Mouse (Mus musculus): ENCODE results near the gene Cdkn1c.
A peak's percentile ranks its signal among the peaks of the same experiment; 100 is the strongest.

Cdkn1c gene

DNA sequence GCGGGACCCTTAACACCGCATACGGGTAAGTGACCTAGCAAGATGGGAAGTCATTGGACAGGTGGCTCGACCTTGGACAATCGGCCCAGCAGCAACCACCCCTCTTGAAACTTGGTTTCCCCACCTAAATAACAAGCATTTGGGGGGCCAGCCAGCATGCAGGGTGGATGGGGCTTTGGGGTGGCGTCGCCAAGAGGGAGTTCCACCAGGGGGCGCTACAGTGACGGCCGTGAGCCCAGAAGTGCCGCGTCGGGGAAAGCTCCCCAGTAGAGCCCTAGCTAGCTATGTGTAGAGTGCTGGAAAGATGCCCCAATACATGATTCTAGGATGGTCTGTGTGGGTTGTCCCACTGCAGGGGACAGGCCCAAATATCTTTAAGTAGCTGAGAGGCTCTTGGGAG is 19.6 kb upstream of the Cdkn1c start:
- Histone ChIP-seq H3K9me3 (ENCODE audit: low read length) (no peaks in the 10 kb centered on the region), H3K4me3 (replicated peaks; ENCODE audit: low read length) (peak overlapping the region; percentile 53), H3K27me3 (ENCODE audit: insufficient read depth, low read length) (peaks cover 63% of the 10 kb centered on the region), H3K4me1 (replicated peaks; ENCODE audit: low read depth, low read length) (peaks cover 65% of the 10 kb centered on the region), H3K36me3 (ENCODE audit: insufficient read depth, low read length) (no peaks in the 10 kb centered on the region; the same call in 1 of the 2 replicates)
- TF ChIP-seq POU5F1 (IDR thresholded peaks at IDR 0.05; ENCODE audit: borderline replicate concordance, low read length) (no peak), CTCF (conservative IDR thresholded peaks at IDR 0.05; ENCODE audit: low read length) (peak; percentile 84)

DNA sequence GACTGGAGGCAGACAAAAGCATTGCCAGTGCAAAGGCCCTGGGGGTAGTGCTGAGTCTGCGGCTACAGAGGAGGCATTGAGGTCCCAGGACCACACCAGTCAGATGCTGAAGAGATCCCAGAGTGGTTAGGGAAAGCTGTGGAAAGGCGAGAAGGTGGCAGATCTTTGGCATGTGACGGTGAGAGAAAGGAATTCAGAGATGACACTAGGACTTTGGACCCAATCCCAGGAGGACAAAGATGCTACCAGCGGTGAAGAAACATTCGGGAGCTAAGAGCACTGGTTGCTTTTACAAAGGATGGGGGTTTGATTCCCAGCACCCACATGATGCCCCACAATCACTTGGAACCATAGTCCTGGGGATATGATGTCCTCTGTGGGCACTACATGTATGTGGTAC is 16.9 kb upstream of the Cdkn1c start:
- H3K27me3 ChIP-seq (ENCODE audit: insufficient read depth, low read length) = peaks cover 38% of the 10 kb centered on the region
- H3K9me3 ChIP-seq (ENCODE audit: low read length) = no peaks in the 10 kb centered on the region
- no peak for TF ChIP-seq NANOG (IDR thresholded peaks at IDR 0.05; ENCODE audit: borderline replicate concordance, low read length)
- no peak for TF ChIP-seq CTCF (conservative IDR thresholded peaks at IDR 0.05; ENCODE audit: low read length)
- TF ChIP-seq POU5F1 (IDR thresholded peaks at IDR 0.05; ENCODE audit: borderline replicate concordance, low read length) = no peak
- peaks cover 78% of the 10 kb centered on the region for H3K4me1 ChIP-seq (replicated peaks; ENCODE audit: low read depth, low read length)
- no peaks in the 10 kb centered on the region; the same call in 1 of the 2 replicates for H3K36me3 ChIP-seq (ENCODE audit: insufficient read depth, low read length)
- no peak overlapping the region for H3K4me3 ChIP-seq (replicated peaks; ENCODE audit: low read length)

DNA sequence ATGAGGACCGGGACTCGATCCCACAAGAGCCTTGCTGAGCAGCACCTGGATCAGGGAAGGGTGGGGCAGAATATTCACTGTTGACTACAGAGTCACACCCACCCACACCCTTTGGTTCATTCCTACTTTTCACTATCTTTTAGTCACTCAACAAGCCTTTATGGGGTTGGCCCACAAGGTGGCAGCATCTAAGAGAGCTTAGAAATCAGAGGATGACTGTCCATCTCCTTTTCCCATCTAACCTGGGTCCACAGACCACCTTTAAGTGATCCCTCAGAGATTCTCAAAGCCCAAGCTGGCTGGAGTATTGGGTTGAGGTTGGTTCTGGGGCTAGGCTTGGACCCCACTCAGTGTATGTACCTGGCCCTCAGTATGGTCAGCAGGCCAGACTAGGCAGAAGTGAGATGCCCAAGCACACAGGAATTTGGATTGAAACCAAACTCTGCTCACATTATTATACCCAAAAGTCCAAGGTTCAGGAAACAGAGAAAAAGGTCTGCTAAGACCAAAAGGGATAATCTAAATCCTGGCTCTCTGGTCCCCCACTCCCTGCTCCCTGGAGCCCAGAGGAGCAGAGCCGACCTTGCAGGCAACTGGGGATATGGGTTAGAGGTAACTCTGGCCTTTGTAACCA is 16.0 kb upstream of the Cdkn1c start:
- TF ChIP-seq POU5F1 (IDR thresholded peaks at IDR 0.05; ENCODE audit: borderline replicate concordance, low read length) (no peak), CTCF (conservative IDR thresholded peaks at IDR 0.05; ENCODE audit: low read length) (peak; percentile 35; the same call in 1 of the 2 replicates)
- H3K27me3 ChIP-seq (ENCODE audit: insufficient read depth, low read length) = peaks cover 36% of the 10 kb centered on the region
- H3K4me3 ChIP-seq (replicated peaks; ENCODE audit: low read length) = no peak overlapping the region
- H3K4me1 ChIP-seq (replicated peaks; ENCODE audit: low read depth, low read length) = peaks cover 69% of the 10 kb centered on the region
- no peaks in the 10 kb centered on the region for H3K9me3 ChIP-seq (ENCODE audit: low read length)
- H3K36me3 ChIP-seq (ENCODE audit: insufficient read depth, low read length) = no peaks in the 10 kb centered on the region; the same call in 1 of the 2 replicates

DNA sequence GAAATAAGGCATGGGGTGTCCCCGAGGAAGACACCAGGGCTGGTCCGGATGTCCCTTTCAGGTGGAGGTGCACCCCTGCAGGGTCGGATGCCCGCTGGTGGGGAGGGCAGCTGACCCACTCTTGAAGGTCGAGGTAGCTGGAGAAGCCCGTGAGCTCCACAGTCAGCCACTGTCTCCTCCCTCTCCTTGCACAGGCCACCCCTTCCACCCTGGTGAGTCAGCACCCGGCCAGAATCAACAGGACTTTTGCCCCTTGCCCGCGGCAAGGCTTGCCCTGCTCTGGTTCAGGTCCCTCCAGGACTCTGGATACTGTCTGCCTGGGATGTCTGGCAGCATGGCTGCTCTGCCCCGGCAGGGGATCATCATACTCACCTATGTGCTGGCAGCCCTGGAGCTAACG is 15.0 kb upstream of the Cdkn1c start:
- TF ChIP-seq NANOG (IDR thresholded peaks at IDR 0.05; ENCODE audit: borderline replicate concordance, low read length) (no peak), POU5F1 (IDR thresholded peaks at IDR 0.05; ENCODE audit: borderline replicate concordance, low read length) (no peak), CTCF (conservative IDR thresholded peaks at IDR 0.05; ENCODE audit: low read length) (no peak)
- Histone ChIP-seq H3K36me3 (ENCODE audit: insufficient read depth, low read length) (no peaks in the 10 kb centered on the region; the same call in 1 of the 2 replicates), H3K4me3 (replicated peaks; ENCODE audit: low read length) (no peak overlapping the region; the same call in 1 of the 2 replicates), H3K9me3 (ENCODE audit: low read length) (no peaks in the 10 kb centered on the region), H3K4me1 (replicated peaks; ENCODE audit: low read depth, low read length) (peaks cover 63% of the 10 kb centered on the region), H3K27me3 (ENCODE audit: insufficient read depth, low read length) (peaks cover 31% of the 10 kb centered on the region)

DNA sequence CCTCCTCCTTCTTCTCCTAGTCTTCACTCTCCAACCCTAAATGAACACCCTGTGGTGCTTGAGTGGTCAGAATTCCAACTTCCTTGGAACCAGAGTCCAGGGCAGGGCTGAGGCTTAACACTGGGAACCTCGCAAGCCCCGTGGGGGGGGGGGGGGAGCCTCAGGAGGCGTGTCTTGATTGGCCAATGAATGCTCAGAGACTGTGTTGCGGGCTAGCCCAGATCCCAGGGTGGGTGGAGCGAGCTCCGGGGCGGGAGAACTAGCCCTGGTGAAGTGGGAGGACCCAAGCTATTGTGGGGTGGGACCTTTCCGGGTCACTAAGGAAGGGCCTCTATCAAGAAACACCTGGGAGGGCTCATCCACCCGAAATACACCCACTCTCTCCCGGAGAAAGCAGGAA is 14.0 kb upstream of the Cdkn1c start:
- Histone ChIP-seq H3K4me1 (replicated peaks; ENCODE audit: low read depth, low read length) (peaks cover 57% of the 10 kb centered on the region), H3K36me3 (ENCODE audit: insufficient read depth, low read length) (no peaks in the 10 kb centered on the region; the same call in 1 of the 2 replicates), H3K4me3 (replicated peaks; ENCODE audit: low read length) (peak overlapping the region; percentile 71), H3K9me3 (ENCODE audit: low read length) (no peaks in the 10 kb centered on the region), H3K27me3 (ENCODE audit: insufficient read depth, low read length) (peaks cover 32% of the 10 kb centered on the region)
- no peak for TF ChIP-seq POU5F1 (IDR thresholded peaks at IDR 0.05; ENCODE audit: borderline replicate concordance, low read length)
- TF ChIP-seq NANOG (IDR thresholded peaks at IDR 0.05; ENCODE audit: borderline replicate concordance, low read length) = no peak
- no peak for TF ChIP-seq CTCF (conservative IDR thresholded peaks at IDR 0.05; ENCODE audit: low read length)

DNA sequence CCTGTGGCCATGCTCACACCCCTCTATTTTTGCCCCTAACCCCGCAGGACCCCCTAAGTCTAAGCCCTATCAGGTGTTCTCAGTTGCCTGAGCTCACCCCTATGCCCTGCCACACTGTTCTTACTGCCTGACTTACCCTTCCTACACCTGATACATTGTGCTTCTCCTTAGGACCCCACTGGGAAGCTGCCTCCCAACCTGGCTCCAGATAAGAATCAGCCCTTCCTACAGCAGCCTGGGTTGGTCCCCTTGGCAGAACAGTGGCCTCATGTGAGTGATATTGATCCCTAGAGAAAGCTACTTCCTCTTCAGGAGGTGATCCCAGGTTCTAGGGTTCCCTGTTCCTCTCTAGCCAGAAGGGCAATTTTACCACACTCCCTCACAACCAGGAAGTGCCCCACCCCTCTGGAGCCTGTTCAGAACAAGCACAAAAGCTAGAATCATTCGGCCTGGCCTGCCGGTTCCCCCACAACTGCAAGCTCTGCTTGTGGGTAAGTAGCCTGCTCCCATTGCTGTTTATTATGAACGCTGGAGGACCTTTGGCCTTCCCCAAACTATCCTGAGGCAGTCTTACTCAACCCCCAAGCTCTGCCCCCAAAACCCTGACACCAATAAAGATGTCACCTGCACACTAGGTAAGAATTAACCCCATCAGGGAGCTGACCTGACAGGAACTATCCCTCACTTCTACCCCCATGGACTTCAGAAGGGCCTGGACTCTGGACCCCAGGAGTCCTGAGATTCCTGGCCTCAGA is 12.7 kb upstream of the Cdkn1c start, which contains the start of gene Slc22a18:
Gene Slc22a18, plus strand, starts transcription at position 390 of the 755 bp plus-strand sequence.
- Histone ChIP-seq H3K9me3 (ENCODE audit: low read length) (no peaks in the 10 kb centered on the region), H3K36me3 (ENCODE audit: insufficient read depth, low read length) (no peaks in the 10 kb centered on the region; the same call in 1 of the 2 replicates), H3K27me3 (ENCODE audit: insufficient read depth, low read length) (peaks cover 31% of the 10 kb centered on the region), H3K4me3 (replicated peaks; ENCODE audit: low read length) (peak within 1 kb of the TSS; percentile 71), H3K4me1 (replicated peaks; ENCODE audit: low read depth, low read length) (peaks cover 57% of the 10 kb centered on the region)
- TF ChIP-seq CTCF (conservative IDR thresholded peaks at IDR 0.05; ENCODE audit: low read length) (no peak), NANOG (IDR thresholded peaks at IDR 0.05; ENCODE audit: borderline replicate concordance, low read length) (no peak), POU5F1 (IDR thresholded peaks at IDR 0.05; ENCODE audit: borderline replicate concordance, low read length) (no peak)

DNA sequence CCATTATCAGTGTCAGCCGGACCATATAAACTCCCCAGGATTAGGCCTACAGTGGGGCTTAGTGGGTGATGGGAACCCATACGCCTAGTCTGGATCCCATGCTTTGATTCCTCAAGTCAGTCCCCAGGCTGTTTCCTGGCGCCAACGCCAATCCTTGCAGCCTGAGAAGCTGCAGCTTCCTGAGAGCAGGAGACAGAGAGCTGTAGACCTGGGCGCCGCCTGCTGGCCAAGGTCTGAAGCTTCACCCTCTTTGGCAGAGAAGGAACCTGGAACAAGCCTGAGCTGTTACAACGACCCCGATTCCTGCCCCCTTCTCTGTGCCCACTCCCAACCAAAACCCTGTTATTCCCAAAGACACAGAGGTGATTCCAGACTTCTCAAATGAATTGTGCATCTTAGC is 9.1 kb upstream of the Cdkn1c start:
- H3K4me1 ChIP-seq (replicated peaks; ENCODE audit: low read depth, low read length) = peaks cover 64% of the 10 kb centered on the region
- no peaks in the 10 kb centered on the region for H3K36me3 ChIP-seq (ENCODE audit: insufficient read depth, low read length)
- H3K9me3 ChIP-seq (ENCODE audit: low read length) = no peaks in the 10 kb centered on the region
- TF ChIP-seq CTCF (conservative IDR thresholded peaks at IDR 0.05; ENCODE audit: low read length) = peak; percentile 75
- no peak for TF ChIP-seq POU5F1 (IDR thresholded peaks at IDR 0.05; ENCODE audit: borderline replicate concordance, low read length)
- no peak for TF ChIP-seq NANOG (IDR thresholded peaks at IDR 0.05; ENCODE audit: borderline replicate concordance, low read length)
- peaks cover 46% of the 10 kb centered on the region for H3K27me3 ChIP-seq (ENCODE audit: insufficient read depth, low read length)
- no peak overlapping the region for H3K4me3 ChIP-seq (replicated peaks; ENCODE audit: low read length)

DNA sequence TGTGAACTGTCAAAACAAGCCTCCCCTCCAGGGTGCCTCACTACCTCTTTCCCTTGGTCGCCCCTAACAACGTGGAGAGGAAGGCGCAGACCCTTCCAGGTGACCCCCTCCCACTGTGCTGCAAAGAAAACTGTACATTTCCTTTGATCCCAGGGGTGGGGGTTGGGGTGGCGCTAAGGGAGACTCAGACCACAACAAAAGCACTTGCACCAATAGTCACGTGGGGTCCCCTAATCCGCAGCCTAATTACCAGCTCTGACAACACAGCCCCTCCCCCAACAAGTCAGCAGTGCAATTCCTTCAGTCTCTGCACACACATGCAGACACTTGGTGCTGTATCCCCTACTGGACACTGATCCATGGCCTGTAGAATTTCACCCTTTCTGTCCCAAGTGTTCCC is 6.9 kb upstream of the Cdkn1c start:
- peaks cover 58% of the 10 kb centered on the region for H3K4me1 ChIP-seq (replicated peaks; ENCODE audit: low read depth, low read length)
- H3K4me3 ChIP-seq (replicated peaks; ENCODE audit: low read length) = no peak overlapping the region
- H3K9me3 ChIP-seq (ENCODE audit: low read length) = no peaks in the 10 kb centered on the region
- peaks cover 68% of the 10 kb centered on the region for H3K27me3 ChIP-seq (ENCODE audit: insufficient read depth, low read length)
- no peak for TF ChIP-seq POU5F1 (IDR thresholded peaks at IDR 0.05; ENCODE audit: borderline replicate concordance, low read length)
- no peak for TF ChIP-seq NANOG (IDR thresholded peaks at IDR 0.05; ENCODE audit: borderline replicate concordance, low read length)
- no peak for TF ChIP-seq CTCF (conservative IDR thresholded peaks at IDR 0.05; ENCODE audit: low read length)
- H3K36me3 ChIP-seq (ENCODE audit: insufficient read depth, low read length) = no peaks in the 10 kb centered on the region

All from E14TG2a.4 (cell line).